Mouse (Mus musculus) ES-Bruce4 (cell line): ENCODE results near the gene Gcsh. TPM values are rescaled to one million over a fixed set of nuclear protein-coding genes. Genes with fewer than 3 reads are reported as not detected.
A peak's percentile ranks its signal among the peaks of the same experiment; 100 is the strongest.

Source experiments
- H3K27ac ChIP-seq: 2 replicates; pipeline ENCODE4 v1.5.1; 2012; ENCODE audit warnings: low read length, inconsistent platforms; ENCODE audit not compliant: insufficient read depth
- H3K27me3 ChIP-seq: 2 replicates; pipeline ENCODE4 v1.6.1; 2012; ENCODE audit warnings: mild to moderate bottlenecking, low read length, inconsistent platforms; ENCODE audit not compliant: control insufficient read depth, poor library complexity, insufficient read depth, severe bottlenecking
- H3K36me3 ChIP-seq: 2 replicates; pipeline ENCODE4 v1.6.1; 2012; ENCODE audit warnings: inconsistent platforms, mild to moderate bottlenecking, low read length, moderate library complexity; ENCODE audit not compliant: control insufficient read depth, poor library complexity, insufficient read depth, severe bottlenecking
- H3K4me1 ChIP-seq: one replicate; pipeline ENCODE4 v1.8.1; 2011; ENCODE audit warnings: low read length; ENCODE audit not compliant: control insufficient read depth, insufficient read depth
- H3K4me3 ChIP-seq: 2 replicates; pipeline ENCODE4 v1.5.1; 2011; ENCODE audit warnings: low read depth, mild to moderate bottlenecking, low read length
- H3K9ac ChIP-seq: 2 replicates; pipeline ENCODE4 v1.6.1; 2012; ENCODE audit warnings: low read depth, mild to moderate bottlenecking, inconsistent platforms; ENCODE audit not compliant: poor library complexity, severe bottlenecking
- H3K9me3 ChIP-seq: replicated peaks from 2 replicates; pipeline ENCODE4 v1.6.1; 2012; ENCODE audit warnings: mild to moderate bottlenecking, low read length, inconsistent platforms; ENCODE audit not compliant: control insufficient read depth, poor library complexity, insufficient read depth, severe bottlenecking
- CTCF ChIP-seq: IDR thresholded peaks from one replicate; pipeline ENCODE4 v1.8.1; 2011; ENCODE audit warnings: low read depth, low read length
- EP300 ChIP-seq: IDR thresholded peaks from 2 replicates; pipeline ENCODE4 v1.6.1; 2011; ENCODE audit warnings: low read depth, low read length; ENCODE audit not compliant: insufficient read depth
- POLR2A ChIP-seq: IDR thresholded peaks from one replicate; pipeline ENCODE4 v1.8.1; 2011; ENCODE audit warnings: low read length; ENCODE audit not compliant: insufficient read depth
- polyA plus RNA-seq: library from polyadenylated mRNA; stranded (reverse); fragments of >200 nt; gene quantifications from 2 replicates; pipeline ENCODE4 v1.2.4, GENCODE M21; 2011; ENCODE audit warnings: low read depth; ENCODE audit not compliant: missing spikeins, insufficient read depth, insufficient read length

The Gcsh gene
- 141 and 150 TPM in 2 replicates for polyA plus RNA-seq

DNA sequence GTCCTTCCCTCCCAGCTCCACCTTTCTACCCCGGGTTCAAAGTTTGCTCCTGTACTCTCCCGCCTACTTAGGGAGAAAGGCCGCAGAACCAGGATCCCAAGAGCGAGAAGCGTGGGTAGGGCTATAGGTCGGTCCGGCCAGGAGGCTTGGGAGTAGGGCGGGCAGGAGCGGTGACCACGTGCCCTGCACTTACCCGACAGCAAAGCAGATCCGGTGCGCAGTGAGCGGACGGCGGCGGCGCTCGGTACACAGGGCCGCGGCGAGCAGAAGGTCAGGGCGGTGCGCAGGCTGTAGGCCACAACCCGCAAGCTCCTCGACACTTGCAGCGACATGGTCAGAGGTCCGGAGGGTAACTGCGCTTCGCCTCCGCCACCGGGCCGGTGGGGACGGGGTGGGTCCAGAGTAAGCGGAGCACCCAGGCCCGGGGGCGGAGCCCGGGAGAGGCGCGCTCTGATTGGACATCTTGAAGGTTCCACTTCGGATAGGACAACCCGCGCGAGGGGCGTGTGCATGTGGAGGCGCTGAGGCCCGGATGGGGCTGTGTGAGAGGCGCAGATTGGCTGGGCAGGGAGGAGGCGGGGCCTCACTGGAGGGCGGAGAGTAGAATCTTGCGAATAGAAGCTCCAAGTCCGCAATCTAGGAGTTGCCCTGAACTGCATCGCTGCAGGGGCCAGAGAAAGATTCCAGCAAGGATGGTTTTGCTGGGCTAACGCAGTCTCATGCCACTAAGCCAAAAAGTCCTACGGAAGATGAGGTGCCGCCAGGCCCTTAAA, at the start of gene Gcsh:
Gene Gcsh, minus strand, starts transcription at position 443 of the 773 bp plus-strand sequence.
- peak within 1 kb of the TSS; percentile 85 for H3K4me3 ChIP-seq
- H3K9ac ChIP-seq: peak within 1 kb of the TSS; percentile 69
- H3K9me3 ChIP-seq: no peaks in the 10 kb centered on the region
- H3K27ac ChIP-seq: peak within 1 kb of the TSS; percentile 88
- H3K36me3 ChIP-seq: peaks cover 28% of the 10 kb centered on the region
- no peaks in the 10 kb centered on the region for H3K4me1 ChIP-seq
- TF ChIP-seq CTCF (no peak), EP300 (no peak), POLR2A (peak; percentile 86)
- no peaks in the 10 kb centered on the region for H3K27me3 ChIP-seq

DNA sequence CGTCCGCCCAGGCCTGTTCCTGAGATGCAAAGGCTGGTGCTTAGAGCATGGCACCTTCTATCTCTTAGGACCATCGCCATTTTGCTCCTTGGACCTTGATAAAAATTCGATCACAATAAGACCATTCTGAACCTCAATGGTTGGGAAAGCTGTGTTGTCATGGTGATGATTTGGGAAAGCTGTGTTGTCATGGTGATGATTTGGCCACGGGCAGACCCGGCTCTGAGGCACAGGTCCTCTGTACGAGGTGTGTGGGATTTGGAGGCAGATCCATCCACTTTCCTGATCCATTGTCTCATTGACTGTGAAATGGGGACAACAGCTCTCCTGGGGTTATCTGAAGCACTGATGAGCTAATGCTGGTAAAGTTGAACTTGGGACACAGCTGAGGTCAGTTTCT, 46.5 kb upstream of the Gcsh start:
- H3K4me3 ChIP-seq: no peak overlapping the region
- no peak overlapping the region for H3K9ac ChIP-seq
- no peaks in the 10 kb centered on the region for H3K9me3 ChIP-seq
- H3K27me3 ChIP-seq: no peaks in the 10 kb centered on the region
- no peak overlapping the region for H3K27ac ChIP-seq
- H3K36me3 ChIP-seq: no peaks in the 10 kb centered on the region
- TF ChIP-seq CTCF (no peak), POLR2A (no peak), EP300 (no peak)
- no peaks in the 10 kb centered on the region for H3K4me1 ChIP-seq

DNA sequence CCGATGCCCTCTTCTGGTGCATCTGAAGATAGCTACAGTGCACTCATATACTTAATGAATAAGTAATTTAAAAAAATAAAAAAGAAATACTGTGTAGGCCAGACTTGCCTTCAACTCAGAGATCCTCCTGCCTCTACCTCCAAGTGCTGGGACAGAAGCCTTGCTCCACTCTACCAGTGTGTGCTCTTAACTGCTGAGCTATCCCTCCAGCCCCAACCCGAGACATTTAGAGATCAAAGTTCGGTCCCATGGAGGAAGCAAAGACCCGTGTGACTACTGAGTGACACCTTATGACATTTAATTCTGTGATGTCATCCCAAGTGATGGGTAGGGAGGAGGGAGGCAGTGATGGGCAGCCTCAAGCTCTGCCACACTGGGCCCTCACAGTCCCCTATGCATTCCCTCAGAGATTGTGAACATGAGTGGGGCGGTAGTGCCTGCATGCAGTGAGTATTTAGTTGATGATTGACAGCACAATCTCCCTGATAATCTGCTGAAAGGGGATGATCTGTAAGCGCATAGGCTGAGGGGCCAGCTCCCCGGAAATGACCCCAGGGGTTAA, 44.1 kb upstream of the Gcsh start:
- H3K27me3 ChIP-seq: no peaks in the 10 kb centered on the region
- no peaks in the 10 kb centered on the region for H3K4me1 ChIP-seq
- TF ChIP-seq EP300 (no peak), CTCF (no peak), POLR2A (no peak)
- no peaks in the 10 kb centered on the region for H3K9me3 ChIP-seq
- H3K4me3 ChIP-seq: no peak overlapping the region
- H3K36me3 ChIP-seq: no peaks in the 10 kb centered on the region
- no peak overlapping the region for H3K9ac ChIP-seq
- H3K27ac ChIP-seq: no peak overlapping the region

DNA sequence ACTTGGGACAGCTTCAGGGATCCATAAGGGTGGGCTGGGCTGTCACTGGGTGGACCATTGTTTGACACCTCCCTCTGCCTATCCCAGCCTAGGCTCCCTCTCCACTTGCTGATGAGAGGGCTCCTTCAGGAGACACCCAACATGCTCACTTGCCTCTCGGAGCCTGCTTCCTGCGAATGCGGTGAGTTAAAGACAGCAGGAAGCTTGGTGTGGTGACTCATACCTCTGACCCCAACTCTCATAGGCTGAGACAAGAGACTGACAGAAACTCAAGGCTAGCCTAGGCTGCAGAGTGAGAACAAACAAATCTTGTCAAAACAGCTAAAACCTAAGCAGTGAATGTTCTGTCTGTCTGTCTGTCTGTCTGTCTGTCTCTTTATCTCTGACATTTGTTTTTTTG, 40.1 kb upstream of the Gcsh start:
- Histone ChIP-seq H3K27me3 (no peaks in the 10 kb centered on the region), H3K27ac (no peak overlapping the region), H3K4me3 (no peak overlapping the region), H3K36me3 (no peaks in the 10 kb centered on the region), H3K9ac (no peak overlapping the region), H3K9me3 (no peaks in the 10 kb centered on the region), H3K4me1 (no peaks in the 10 kb centered on the region)
- no peak for TF ChIP-seq EP300
- TF ChIP-seq POLR2A: no peak
- TF ChIP-seq CTCF: no peak

DNA sequence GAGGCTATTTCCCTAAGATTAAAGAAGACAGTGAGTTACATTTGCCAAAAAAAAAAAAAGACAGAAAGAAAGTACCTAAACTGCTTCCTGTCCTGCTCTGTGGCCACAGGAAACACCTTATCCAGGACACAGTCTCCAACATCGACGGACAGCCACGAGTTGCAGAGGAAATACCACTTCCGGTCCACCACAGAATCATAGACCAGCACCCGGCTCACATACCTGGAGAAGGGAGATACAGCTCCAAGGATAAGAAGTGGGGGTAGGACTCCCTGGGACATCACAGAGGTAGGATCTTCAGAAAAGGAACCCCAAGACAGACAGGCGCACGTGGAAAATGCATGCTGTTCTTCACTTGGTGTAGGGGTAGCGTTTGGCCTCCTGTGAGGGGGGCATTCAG, 39.3 kb upstream of the Gcsh start:
- Histone ChIP-seq H3K4me1 (no peaks in the 10 kb centered on the region), H3K27ac (no peak overlapping the region), H3K36me3 (no peaks in the 10 kb centered on the region), H3K9ac (no peak overlapping the region), H3K27me3 (no peaks in the 10 kb centered on the region), H3K9me3 (no peaks in the 10 kb centered on the region), H3K4me3 (no peak overlapping the region)
- TF ChIP-seq CTCF (no peak), EP300 (no peak), POLR2A (no peak)

DNA sequence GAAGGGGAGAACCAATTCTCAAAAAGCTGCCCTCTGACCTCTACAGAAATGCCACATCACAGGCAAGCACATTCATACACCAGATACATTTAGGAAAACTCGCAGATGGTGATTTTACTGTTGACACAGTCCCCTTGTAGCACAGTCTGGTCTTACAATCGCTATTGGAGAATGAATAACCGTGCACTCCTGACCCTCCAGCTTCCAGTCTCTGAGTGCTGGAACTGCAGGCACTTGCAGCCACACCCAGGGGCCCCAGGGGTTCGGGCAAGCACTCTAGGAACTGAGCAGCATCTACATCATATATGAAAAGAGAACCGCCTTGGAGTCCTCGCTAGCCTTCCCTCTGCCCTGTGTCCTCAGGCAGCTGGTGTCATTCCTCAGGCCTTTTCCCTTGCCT, 38.1 kb upstream of the Gcsh start:
- H3K9me3 ChIP-seq: no peaks in the 10 kb centered on the region
- TF ChIP-seq CTCF: no peak
- no peak for TF ChIP-seq EP300
- TF ChIP-seq POLR2A: no peak
- no peaks in the 10 kb centered on the region for H3K4me1 ChIP-seq
- H3K9ac ChIP-seq: no peak overlapping the region
- H3K36me3 ChIP-seq: no peaks in the 10 kb centered on the region
- no peak overlapping the region for H3K4me3 ChIP-seq
- no peaks in the 10 kb centered on the region for H3K27me3 ChIP-seq
- H3K27ac ChIP-seq: no peak overlapping the region
